17 mouse cellular contexts compared by ENCODE assay signal in the genomic region with DNA sequence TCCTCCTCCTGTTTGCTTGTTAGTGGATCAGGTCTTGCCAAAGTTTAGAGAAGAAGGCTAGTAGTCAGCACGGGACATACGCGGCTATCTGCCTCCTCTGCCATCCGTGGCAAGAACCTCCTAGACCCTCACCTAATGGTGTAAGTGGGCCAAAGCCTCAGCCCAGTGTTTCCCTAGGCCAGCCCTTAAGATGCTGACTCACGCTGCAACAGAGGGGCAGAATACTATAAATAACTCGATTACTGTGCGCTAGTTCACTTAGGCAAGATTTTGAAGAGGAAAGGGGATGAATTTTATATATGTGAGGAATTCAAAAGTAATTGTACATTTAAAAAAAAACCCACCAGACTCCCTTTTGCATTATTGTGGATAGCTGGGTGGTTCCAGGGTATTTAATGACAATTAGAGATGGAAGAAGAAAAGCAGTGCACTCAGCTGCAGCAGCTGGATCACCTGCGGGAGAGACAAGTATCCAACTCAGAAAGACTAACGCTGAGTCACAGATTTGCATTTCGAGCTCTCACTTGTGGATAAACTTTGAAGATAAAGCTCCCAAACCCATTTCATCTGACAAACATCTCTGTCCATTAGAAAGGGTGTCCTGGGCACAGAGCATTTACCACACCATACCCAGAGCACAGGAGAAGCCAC. TPM values are rescaled to one million over a fixed set of nuclear protein-coding genes. Genes with fewer than 3 reads are reported as not detected.
DNase-seq lines count a peak whose midpoint lies in the region; ATAC-seq and TF ChIP-seq lines count a peak whose summit lies in the region.
"Had no signal": no experiment of that assay in that cellular context is flagged by ENCODE, and none has a peak within 500 bp of the region (broad histone marks: within the 10 kb centered on the region; RNA-seq: fewer than 3 reads in every experiment).

No protein-coding gene starts in this region.

- no peak for DNase-seq in heart, embryonic 10.5 days (ENCODE audit: low spot score)
- DNase-seq in heart, adult 9 months (ENCODE audit: low spot score in 2 of 2) = no peak
- no peak for DNase-seq in liver, embryonic 11.5 days (ENCODE audit: low spot score)
- DNase-seq in yolk sac, embryonic 10.5 days (ENCODE audit: low spot score) = peak; percentile 28
- no peak for DNase-seq in thymus, postnatal 25 days
- DNase-seq in left cerebral cortex, adult 2 months (ENCODE audit: extremely low spot score in 1 of 2, low spot score in 2 of 2) = no peak
- DNase-seq: adrenal gland, adult 8-10 months; cerebellum, adult 9-10 months; forebrain, postnatal 0 days; left cerebral cortex, postnatal 4 days; lung, embryonic 14.5 days had no signal

- peak overlapping the region; percentile 76 for H3K27ac ChIP-seq in heart, embryonic 10.5 days
- peak overlapping the region; percentile 67 for H3K27ac ChIP-seq in liver, embryonic 12.5 days
- H3K27ac ChIP-seq in liver, embryonic 11.5 days (ENCODE audit: low read depth, low read length) = no peak overlapping the region
- no peak overlapping the region for H3K27ac ChIP-seq in left cerebral cortex, adult 2 months
- H3K27ac ChIP-seq: hindbrain, postnatal 0 days; neural tube, embryonic 15.5 days had no signal

- H3K4me1 ChIP-seq in heart, embryonic 10.5 days = peaks cover 96% of the 10 kb centered on the region
- H3K4me1 ChIP-seq in liver, embryonic 12.5 days = peaks cover 84% of the 10 kb centered on the region
- peaks cover 68% of the 10 kb centered on the region for H3K4me1 ChIP-seq in liver, embryonic 11.5 days (replicated peaks; ENCODE audit: control insufficient read depth, insufficient read depth, low read length)

- H3K9ac ChIP-seq in liver, embryonic 12.5 days = no peak overlapping the region
- H3K9ac ChIP-seq in liver, embryonic 11.5 days (ENCODE audit: low read depth, low read length) = no peak overlapping the region
- H3K9ac ChIP-seq: forebrain, postnatal 0 days; lung, embryonic 14.5 days; neural tube, embryonic 15.5 days had no signal

- no peak overlapping the region for H3K4me3 ChIP-seq in heart, embryonic 10.5 days
- no peak overlapping the region for H3K4me3 ChIP-seq in liver, embryonic 12.5 days
- H3K4me3 ChIP-seq in liver, embryonic 11.5 days (ENCODE audit: low read depth, low read length) = no peak overlapping the region
- no peak overlapping the region for H3K4me3 ChIP-seq in left cerebral cortex, adult 2 months
- H3K4me3 ChIP-seq: erythroblast, embryonic 14.5 days; neural tube, embryonic 15.5 days had no signal

- peak overlapping the region; percentile 7; the same call in 1 of the 2 replicates for H3K4me2 ChIP-seq in liver, embryonic 12.5 days
- H3K4me2 ChIP-seq in liver, embryonic 11.5 days = no peak overlapping the region
- H3K4me2 ChIP-seq: lung, embryonic 14.5 days; neural tube, embryonic 15.5 days had no signal

- intact Hi-C loops in left cerebral cortex, adult 2 months (cut with DNase I) = loop anchor here (1.0 kb wide), 1 partner anchor 24 kb away; no protein-coding TSS in a partner anchor

- H3K9me3 ChIP-seq in heart, embryonic 10.5 days = no peaks in the 10 kb centered on the region
- no peaks in the 10 kb centered on the region for H3K9me3 ChIP-seq in liver, embryonic 12.5 days (replicated peaks)
- no peaks in the 10 kb centered on the region for H3K9me3 ChIP-seq in liver, embryonic 11.5 days (ENCODE audit: control insufficient read depth, low read length)
- H3K9me3 ChIP-seq: neural tube, embryonic 15.5 days had no signal

- no peak for TF ChIP-seq CTCF in left cerebral cortex, adult 2 months (IDR thresholded peaks at IDR 0.05)

- no peaks in the 10 kb centered on the region for H3K27me3 ChIP-seq in heart, embryonic 10.5 days (ENCODE audit: insufficient read depth, poor library complexity, severe bottlenecking)
- no peaks in the 10 kb centered on the region for H3K27me3 ChIP-seq in liver, embryonic 12.5 days (replicated peaks)
- no peaks in the 10 kb centered on the region for H3K27me3 ChIP-seq in liver, embryonic 11.5 days (replicated peaks; ENCODE audit: control insufficient read depth, insufficient read depth, low read length)
- H3K27me3 ChIP-seq: neural tube, embryonic 15.5 days; Patski had no signal

- 31% methylated on average over 10 of the region's 10 CpGs for WGBS in heart, embryonic 10.5 days
- WGBS in liver, embryonic 12.5 days (ENCODE audit: insufficient replicate concordance) = 30% methylated on average over 10 of the region's 10 CpGs
- 42% methylated on average over 10 of the region's 10 CpGs for WGBS in liver, embryonic 11.5 days

- ATAC-seq in liver, embryonic 12.5 days = no peak
- ATAC-seq in liver, embryonic 11.5 days (replicated peaks; ENCODE audit: low FRiP score) = no peak
- 0 out of 2 replicates have a peak, but pooled peaks have one; percentile 40 for ATAC-seq in common myeloid progenitor, adult 5-6 weeks (replicated peaks; ENCODE audit: low read depth, poor library complexity, severe bottlenecking)
- ATAC-seq: forebrain, postnatal 0 days; hindbrain, postnatal 0 days; Patski had no signal

- peaks cover 48% of the 10 kb centered on the region for H3K36me3 ChIP-seq in heart, embryonic 10.5 days
- peaks cover 33% of the 10 kb centered on the region for H3K36me3 ChIP-seq in liver, embryonic 12.5 days
- peaks cover 4% of the 10 kb centered on the region; the same call in 1 of the 2 replicates for H3K36me3 ChIP-seq in liver, embryonic 11.5 days (ENCODE audit: control insufficient read depth, insufficient read depth, low read length)

RNA-seq across cellular contexts. Expression of a gene that starts 31.4 kb away (rescaled TPM):
- polyA plus RNA-seq in heart, embryonic 10.5 days (2016; fragmentation: Nextera tagmentation; extraction: Ambion mirVana) = 59.7 and 60.2 TPM in 2 replicates
- polyA plus RNA-seq in liver, embryonic 12.5 days (2016; fragmentation: Nextera tagmentation; extraction: Ambion mirVana) = 15.6 and 16.0 TPM in 2 replicates
- 20.3 and 21.4 TPM in 2 replicates for polyA plus RNA-seq in liver, embryonic 11.5 days (2014; fragmentation: Nextera tagmentation; extraction: Ambion mirVana)
- 1.9 and 2.2 TPM in 2 replicates for total RNA-seq in common myeloid progenitor, adult 5-6 weeks (2017)
- 10 to 100 TPM; 10.9 to 14.8 TPM for total RNA-seq in left cerebral cortex, adult 2 months (2021)

RNA-seq across cellular contexts. Expression of a gene that starts 39.6 kb away (rescaled TPM):
- polyA plus RNA-seq in heart, embryonic 10.5 days (2016; fragmentation: Nextera tagmentation; extraction: Ambion mirVana) = 70.6 and 79.7 TPM in 2 replicates
- 99.8 and 104 TPM in 2 replicates for polyA plus RNA-seq in liver, embryonic 12.5 days (2016; fragmentation: Nextera tagmentation; extraction: Ambion mirVana)
- polyA plus RNA-seq in liver, embryonic 11.5 days (2014; fragmentation: Nextera tagmentation; extraction: Ambion mirVana) = 85.0 and 85.1 TPM in 2 replicates
- 38.1 and 40.5 TPM in 2 replicates for total RNA-seq in common myeloid progenitor, adult 5-6 weeks (2017)
- 10 to 100 TPM; 86.8 to 96.3 TPM for total RNA-seq in left cerebral cortex, adult 2 months (2021)

Comparison
In these comparisons a context has a peak if more than half of its experiments do, and no peak if none do; other contexts are left out.
1. H3K27ac ChIP-seq: peak in heart, embryonic 10.5 days (single experiment) and liver, embryonic 12.5 days (single experiment); none in liver, embryonic 11.5 days (single experiment) and left cerebral cortex, adult 2 months (single experiment).